Mouse (Mus musculus) forebrain, embryonic 16.5 days (tissue): ENCODE data around the gene Bpifb1. TPM values are rescaled to one million over a fixed set of nuclear protein-coding genes. Genes with fewer than 3 reads are reported as not detected.
"Not testable (repeated sequence)": the region's sequence is repeated elsewhere in the genome, so short reads cannot be mapped to it uniquely, and the experiment has no call there.

Experiments used
- ATAC-seq: fragments of 200-750 bp; cut with Nextera tagmentation; 2 replicates; pipeline ENCODE4 v1.8.0; 2017; ENCODE audit warnings: mild to moderate bottlenecking, moderate library complexity
- H3K27ac ChIP-seq: fragments of 300-500 bp; sonication (generic); 2 replicates; pipeline ENCODE4 v1.5.1; 2014; ENCODE audit warnings: low read length, control low read depth
- H3K27me3 ChIP-seq: fragments of 300-500 bp; sonication (generic); replicated peaks from 2 replicates; pipeline ENCODE4 v1.6.1; 2014; ENCODE audit warnings: low read length; ENCODE audit not compliant: control insufficient read depth, insufficient read depth
- H3K36me3 ChIP-seq: fragments of 300-500 bp; sonication (generic); 2 replicates; pipeline ENCODE4 v1.6.1; 2014; ENCODE audit not compliant: control insufficient read depth, insufficient read depth
- H3K4me1 ChIP-seq: fragments of 300-500 bp; sonication (generic); replicated peaks from 2 replicates; pipeline ENCODE4 v1.6.1; 2014; ENCODE audit warnings: low read length; ENCODE audit not compliant: control insufficient read depth, insufficient read depth
- H3K4me2 ChIP-seq: fragments of 300-500 bp; sonication (generic); 2 replicates; pipeline ENCODE4 v1.6.1; 2014; ENCODE audit warnings: mild to moderate bottlenecking, low read length, control low read depth
- H3K4me3 ChIP-seq: fragments of 300-500 bp; sonication (generic); replicated peaks from 2 replicates; pipeline ENCODE4 v1.5.1; 2014; ENCODE audit warnings: mild to moderate bottlenecking, low read length, control low read depth
- H3K9ac ChIP-seq: fragments of 300-500 bp; sonication (generic); replicated peaks from 2 replicates; pipeline ENCODE4 v1.6.1; 2014; ENCODE audit warnings: low read depth, low read length, control low read depth
- H3K9me3 ChIP-seq: fragments of 300-500 bp; sonication (generic); 2 replicates; pipeline ENCODE4 v1.6.1; 2016; ENCODE audit warnings: low read length; ENCODE audit not compliant: control insufficient read depth
- WGBS: fragments of 180-500 bp; shearing (Covaris S2); extraction: QIAGEN DNeasy Blood & Tissue Kit; methylation state at CpG from one replicate; pipeline ENCODE4 v1.1.7; 2014; 5-methylcytosine and 5-hydroxymethylcytosine counted together
- polyA plus RNA-seq: library from polyadenylated mRNA; unstranded; fragments of >200 nt; fragmentation: Nextera tagmentation; extraction: Ambion mirVana; gene quantifications from 2 replicates; pipeline ENCODE4 v1.2.1, GENCODE M21; 2015

Bpifb1 gene
- polyA plus RNA-seq, 1 experiment from 2014 or later: 0.34 TPM

DNA sequence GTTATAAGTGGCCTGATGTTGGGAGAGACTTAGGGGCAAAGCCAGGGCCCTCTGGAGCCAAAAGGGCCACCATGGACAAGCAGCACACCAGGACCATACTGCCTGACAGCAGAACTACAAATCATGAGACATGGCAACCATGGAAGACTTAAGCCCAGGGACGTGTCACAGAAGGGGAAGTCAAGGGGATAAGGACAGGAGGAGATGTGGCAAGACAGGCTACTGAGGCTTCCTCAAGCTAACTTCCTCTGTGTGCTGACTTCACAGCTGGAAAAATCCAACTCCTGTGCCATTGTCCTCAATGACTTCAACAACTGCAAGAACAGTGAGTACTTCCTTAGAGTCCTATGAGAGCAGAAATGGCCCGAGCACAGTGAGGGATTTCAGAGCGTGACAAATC lies 73.8 kb downstream of the Bpifb1 start:
- WGBS: 76% methylated on average over 3 of the region's 3 CpGs

More for the DNA sequence above, 73.8 kb downstream of the Bpifb1 start:
- not testable (repeated sequence) for H3K36me3 ChIP-seq, H3K27ac ChIP-seq, H3K9ac ChIP-seq, H3K4me2 ChIP-seq, H3K4me3 ChIP-seq, ATAC-seq, H3K4me1 ChIP-seq, H3K9me3 ChIP-seq, H3K27me3 ChIP-seq

Other genes with a start within 250 kb of the Bpifb1 start
- not detected in 2 replicates for gene Bpifa6, start 215.9 kb upstream of the Bpifb1 start, polyA plus RNA-seq
- not detected in 2 replicates for gene Bpifa2, start 182.6 kb upstream of the Bpifb1 start, polyA plus RNA-seq
- not detected in 2 replicates for gene Bpifa3, start 60.5 kb upstream of the Bpifb1 start, polyA plus RNA-seq
- gene Bpifa1, start 47.9 kb upstream of the Bpifb1 start, polyA plus RNA-seq: 19.8 TPM in 1 of 2 replicates, not detected in the other
- not detected in 2 replicates for gene Bpifa5, start 28.2 kb upstream of the Bpifb1 start, polyA plus RNA-seq
- gene Bpifb5, start 32.9 kb downstream of the Bpifb1 start, polyA plus RNA-seq: 0.13 and 0.20 TPM in 2 replicates
- not detected in 2 replicates for gene Bpifb9a, start 67.0 kb downstream of the Bpifb1 start, polyA plus RNA-seq
- gene Bpifb9b, start 116.4 kb downstream of the Bpifb1 start, polyA plus RNA-seq: 0.39 TPM in 1 of 2 replicates, not detected in the other
- gene Cdk5rap1, start 182.2 kb downstream of the Bpifb1 start, polyA plus RNA-seq: 16.2 and 16.7 TPM in 2 replicates
- 10.0 and 10.4 TPM in 2 replicates for gene Snta1, start 217.3 kb downstream of the Bpifb1 start, polyA plus RNA-seq
- 73.3 and 83.6 TPM in 2 replicates for gene Cbfa2t2, start 245.7 kb downstream of the Bpifb1 start, polyA plus RNA-seq